Mouse (Mus musculus) MEL (cell line): ENCODE data around the gene T2. TPM values are rescaled to one million over a fixed set of nuclear protein-coding genes. Genes with fewer than 3 reads are reported as not detected.

ENCODE experiments used
- DNase-seq: peaks from one replicate; pipeline ENCODE4 v3.0.0; 2011; ENCODE audit warnings: low read depth, low spot score
- H3K27ac ChIP-seq: 2 replicates; pipeline ENCODE4 v1.5.1; 2012; ENCODE audit warnings: low read depth, mild to moderate bottlenecking, control low read depth, low read length, moderate library complexity; ENCODE audit not compliant: control insufficient read depth
- H3K27me3 ChIP-seq, 2 experiments: fragments of 150-350 bp in 1 of 2; sonication (generic) in 1 of 2; 2 replicates each; pipeline ENCODE4 v1.6.1; 2012; ENCODE audit warnings: low read length in 2 of 2, mild to moderate bottlenecking in 2 of 2, improper control_type of control experiment in 1 of 2, moderate library complexity in 1 of 2; ENCODE audit not compliant: insufficient read depth in 2 of 2, control insufficient read depth in 1 of 2
- H3K36me3 ChIP-seq, 2 experiments: 2 replicates each; pipeline ENCODE4 v1.6.1; 2012 to 2014; ENCODE audit warnings: low read length in 2 of 2, improper control_type of control experiment in 1 of 2, inconsistent platforms in 1 of 2, mild to moderate bottlenecking in 1 of 2; ENCODE audit not compliant: insufficient read depth in 2 of 2, control insufficient read depth in 1 of 2
- H3K4me1 ChIP-seq, 2 experiments: fragments of 150-350 bp in 1 of 2; sonication (generic) in 1 of 2; 2 replicates each; pipeline ENCODE4 v1.6.1; 2012; ENCODE audit warnings: low read length in 2 of 2, improper control_type of control experiment in 1 of 2, mild to moderate bottlenecking in 1 of 2; ENCODE audit not compliant: insufficient read depth in 2 of 2, control insufficient read depth in 1 of 2
- H3K4me3 ChIP-seq, 2 experiments: fragments of 150-350 bp in 1 of 2; sonication (generic) in 1 of 2; 2 replicates each; pipeline ENCODE4 v1.5.1; 2012; ENCODE audit warnings: low read depth in 2 of 2, low read length in 2 of 2, mild to moderate bottlenecking in 2 of 2, moderate library complexity in 2 of 2, control low read depth in 1 of 2, improper control_type of control experiment in 1 of 2; ENCODE audit not compliant: control insufficient read depth in 1 of 2, insufficient read depth in 1 of 2
- H3K79me2 ChIP-seq: 2 replicates; pipeline ENCODE4 v1.6.1; 2012; ENCODE audit warnings: mild to moderate bottlenecking, low read length, moderate library complexity; ENCODE audit not compliant: control insufficient read depth, poor library complexity, insufficient read depth
- H3K9ac ChIP-seq: 2 replicates; pipeline ENCODE4 v1.6.1; 2012; ENCODE audit warnings: low read depth, mild to moderate bottlenecking, control low read depth, low read length, moderate library complexity; ENCODE audit not compliant: control insufficient read depth, poor library complexity, severe bottlenecking
- H3K9me3 ChIP-seq: fragments of 150-350 bp; sonication (generic); replicated peaks from 2 replicates; pipeline ENCODE4 v1.6.1; 2012; ENCODE audit warnings: mild to moderate bottlenecking, low read length, improper control_type of control experiment, moderate library complexity; ENCODE audit not compliant: insufficient read depth
- BHLHE40 ChIP-seq: IDR thresholded peaks from 2 replicates; pipeline ENCODE4 v1.6.1; 2012; ENCODE audit warnings: low read depth, mild to moderate bottlenecking, inconsistent platforms, low read length, improper control_type of control experiment, borderline replicate concordance
- CTCF ChIP-seq, 3 experiments: IDR thresholded peaks in 2 of 3; conservative IDR thresholded peaks in 1 of 3; 2 replicates each; pipeline ENCODE4 v1.5.1; 2011 to 2012; ENCODE audit warnings: low read length in 3 of 3, low read depth in 2 of 3, mild to moderate bottlenecking in 2 of 3, improper control_type of control experiment in 1 of 3, inconsistent platforms in 1 of 3, mixed read lengths in 1 of 3, moderate library complexity in 1 of 3; ENCODE audit not compliant: control insufficient read depth in 1 of 3, insufficient read depth in 1 of 3, poor library complexity in 1 of 3, severe bottlenecking in 1 of 3
- ELF1 ChIP-seq: IDR thresholded peaks from 2 replicates; pipeline ENCODE4 v1.6.1; 2014; ENCODE audit warnings: low read depth, mild to moderate bottlenecking, inconsistent platforms, low read length, improper control_type of control experiment, moderate library complexity
- GABPA ChIP-seq: IDR thresholded peaks from 2 replicates; pipeline ENCODE4 v1.6.1; 2012; ENCODE audit warnings: low read depth, mild to moderate bottlenecking, inconsistent platforms, low read length, improper control_type of control experiment, moderate library complexity
- GATA1 ChIP-seq: IDR thresholded peaks from 2 replicates; pipeline ENCODE4 v1.6.1; 2011; ENCODE audit warnings: low read depth, low read length, improper control_type of control experiment
- JUND ChIP-seq: IDR thresholded peaks from 2 replicates; pipeline ENCODE4 v1.6.1; 2011; ENCODE audit warnings: low read depth, mild to moderate bottlenecking, improper control_type of control experiment, low read length
- MAFK ChIP-seq: IDR thresholded peaks from 2 replicates; pipeline ENCODE4 v1.6.1; 2011; ENCODE audit warnings: low read depth, mild to moderate bottlenecking, low read length, improper control_type of control experiment, borderline replicate concordance
- MEF2A ChIP-seq: IDR thresholded peaks from 2 replicates; pipeline ENCODE4 v1.6.1; 2014; ENCODE audit warnings: low read depth, mild to moderate bottlenecking, inconsistent platforms, low read length, improper control_type of control experiment; ENCODE audit not compliant: poor library complexity, insufficient replicate concordance, severe bottlenecking; ENCODE audit errors: extremely low read depth
- MXI1 ChIP-seq: IDR thresholded peaks from 2 replicates; pipeline ENCODE4 v1.6.1; 2011; ENCODE audit warnings: mild to moderate bottlenecking, low read depth, low read length, improper control_type of control experiment
- MYB ChIP-seq: IDR thresholded peaks from 2 replicates; pipeline ENCODE4 v1.6.1; 2011; ENCODE audit warnings: mild to moderate bottlenecking, low read depth, low read length, improper control_type of control experiment
- RAD21 ChIP-seq: IDR thresholded peaks from 2 replicates; pipeline ENCODE4 v1.6.1; 2011; ENCODE audit warnings: mild to moderate bottlenecking, low read depth, low read length, improper control_type of control experiment
- RCOR1 ChIP-seq: IDR thresholded peaks from 2 replicates; pipeline ENCODE4 v1.6.1; 2012; ENCODE audit warnings: low read depth, mild to moderate bottlenecking, inconsistent platforms, low read length, improper control_type of control experiment
- SMC3 ChIP-seq: IDR thresholded peaks from 2 replicates; pipeline ENCODE4 v1.6.1; 2011; ENCODE audit warnings: low read depth, low read length, improper control_type of control experiment
- TAL1 ChIP-seq: IDR thresholded peaks from 2 replicates; pipeline ENCODE4 v1.6.1; 2012; ENCODE audit warnings: mild to moderate bottlenecking, inconsistent platforms, low read length, moderate library complexity, mixed read lengths
- ZMIZ1 ChIP-seq: IDR thresholded peaks from 2 replicates; pipeline ENCODE4 v1.6.1; 2012; ENCODE audit warnings: low read depth, mild to moderate bottlenecking, inconsistent platforms, low read length, improper control_type of control experiment, moderate library complexity
- polyA plus RNA-seq, 2 experiments: library from polyadenylated mRNA; stranded (reverse) in 1 of 2; unstranded in 1 of 2; fragments of >175 nt in 1 of 2; fragments of >200 nt in 1 of 2; gene quantifications; 2 replicates each; pipeline versions ENCODE4 v1.2.1 to v1.2.4; 2012; ENCODE audit warnings: low replicate concordance in 2 of 2, low read depth in 1 of 2; ENCODE audit not compliant: insufficient read length in 2 of 2, insufficient read depth in 1 of 2, missing spikeins in 1 of 2
- total RNA-seq: library from RNA; depleted of rRNA; stranded (reverse); fragments of 300-350 nt; gene quantifications from 2 replicates; pipeline ENCODE4 v1.2.3, GENCODE M21; 2012

The T2 gene
- total and polyA plus RNA-seq, 3 experiments, result 0.15 TPM; not detected in 2

DNA sequence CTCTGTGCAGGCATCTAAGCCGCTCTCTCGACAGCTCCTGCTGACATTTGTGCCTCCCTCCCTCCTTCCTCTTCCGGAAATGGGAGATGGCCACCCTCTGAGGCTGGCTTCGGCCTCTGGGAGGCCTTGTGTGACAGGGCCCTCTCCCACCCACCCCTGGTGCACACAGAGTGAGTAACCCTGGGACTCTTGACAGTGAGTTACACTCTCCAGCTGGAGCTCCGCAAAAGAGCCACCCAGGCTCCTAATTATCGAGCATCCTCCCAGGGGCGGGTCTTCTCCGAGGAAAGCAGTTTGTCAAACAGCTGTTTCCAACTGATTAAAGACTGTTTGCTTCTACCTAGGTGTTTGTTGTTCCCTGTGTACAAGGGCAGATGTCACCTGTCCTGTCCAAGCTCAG, 59.7 kb downstream of the T2 start:
- H3K27ac ChIP-seq, result no peak overlapping the region
- H3K79me2 ChIP-seq, result no peaks in the 10 kb centered on the region
- H3K36me3 ChIP-seq, result no peaks in the 10 kb centered on the region
- H3K9me3 ChIP-seq, result no peaks in the 10 kb centered on the region
- DNase-seq, result no peak
- no peak overlapping the region for H3K4me3 ChIP-seq
- 0 out of 4 replicates have a peak, but pooled peaks cover 0 to 2% of the 10 kb centered on the region in 2 experiments for H3K27me3 ChIP-seq
- H3K4me1 ChIP-seq, result peaks cover 0 to 3% of the 10 kb centered on the region in 2 experiments; a peak in 1 of 4 replicates
- no peak overlapping the region for H3K9ac ChIP-seq
- TF ChIP-seq RAD21, result no peak
- no peak for TF ChIP-seq MXI1
- no peak for TF ChIP-seq MAFK
- TF ChIP-seq ELF1, result no peak
- TF ChIP-seq GATA1, result no peak
- TF ChIP-seq RCOR1, result no peak
- TF ChIP-seq JUND, result no peak
- TF ChIP-seq TAL1, result no peak
- TF ChIP-seq CTCF (IDR thresholded peaks at IDR 0.05 in 2 of 3, conservative IDR thresholded peaks at IDR 0.05 in 1 of 3; ENCODE audit: control insufficient read depth in 1 of 3, insufficient read depth in 1 of 3, low read depth in 2 of 3, low read length in 3 of 3, poor library complexity in 1 of 3, severe bottlenecking in 1 of 3), result no peak
- TF ChIP-seq ZMIZ1, result no peak
- TF ChIP-seq, all 39 proteins: peak for 0

DNA sequence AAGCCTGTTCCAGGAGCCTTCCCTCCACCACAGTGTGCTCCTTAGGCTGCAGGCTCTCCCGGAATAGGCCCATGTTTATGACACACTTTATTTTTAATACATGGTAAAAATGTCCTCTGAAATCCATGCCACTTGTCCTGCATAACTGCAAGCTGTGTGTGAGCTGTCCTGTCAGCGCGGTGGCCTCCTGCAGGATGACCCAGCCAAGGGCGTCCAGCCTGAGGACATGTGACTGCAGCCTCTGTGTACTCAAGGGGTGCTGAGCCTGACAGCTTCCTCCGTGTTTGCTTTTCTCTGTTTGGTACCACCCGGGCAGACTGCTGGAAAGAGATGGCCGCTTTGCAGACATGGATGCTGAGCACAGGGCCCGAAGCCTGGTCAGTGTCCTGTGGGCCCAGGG, 61.1 kb downstream of the T2 start:
- Histone ChIP-seq H3K4me1 (peaks cover 0 to 5% of the 10 kb centered on the region in 2 experiments; a peak in 3 of 4 replicates), H3K79me2 (no peaks in the 10 kb centered on the region), H3K9me3 (no peaks in the 10 kb centered on the region), H3K4me3 (no peak overlapping the region), H3K27ac (no peak overlapping the region), H3K36me3 (no peaks in the 10 kb centered on the region), H3K27me3 (0 out of 4 replicates have a peak, but pooled peaks cover 0 to 2% of the 10 kb centered on the region in 2 experiments), H3K9ac (no peak overlapping the region)
- no peak for DNase-seq
- TF ChIP-seq MXI1 (no peak), MEF2A (no peak), GABPA (no peak), MYB (no peak), SMC3 (no peak), BHLHE40 (no peak), JUND (no peak)
